Mouse (Mus musculus): Measurements from ENCODE around the gene Ppp1r14d. TPM values are rescaled to one million over a fixed set of nuclear protein-coding genes. Genes with fewer than 3 reads are reported as not detected.

Gene Ppp1r14d
- polyA plus RNA-seq, 1 experiment, result 0.13 TPM

DNA sequence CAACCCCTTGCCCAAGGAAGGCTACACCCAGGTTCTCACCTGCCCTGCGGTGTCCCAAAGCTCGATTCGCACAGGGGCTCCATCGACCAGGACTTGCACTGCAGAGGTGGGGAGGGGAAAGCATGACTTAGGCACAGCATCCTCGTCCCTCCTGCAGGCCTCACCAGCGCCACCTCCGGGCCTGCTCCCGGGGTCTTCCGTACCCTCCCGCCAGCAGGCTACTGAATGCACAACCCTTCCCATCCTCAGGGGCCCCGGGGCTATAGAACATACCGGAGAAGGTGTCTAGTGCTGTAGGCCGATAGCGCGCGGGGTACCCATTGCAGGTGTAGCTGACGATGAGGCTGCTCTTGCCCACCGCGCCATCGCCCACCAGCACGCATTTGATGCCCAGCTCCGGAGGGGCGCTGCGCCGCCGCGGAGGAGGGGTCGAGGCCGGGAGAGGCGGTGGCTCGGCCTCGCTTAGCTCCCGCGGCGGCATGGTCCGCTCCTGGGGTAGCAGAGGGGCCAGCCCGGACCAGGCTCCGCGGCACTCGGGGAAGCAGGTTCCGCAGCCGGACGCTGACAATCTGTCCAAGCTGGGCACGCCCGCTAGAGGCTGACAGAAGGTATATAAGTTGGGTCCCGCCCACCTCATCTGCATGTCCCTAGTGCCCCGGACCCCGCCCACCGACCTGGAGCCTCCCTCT is 41.1 kb upstream of the Ppp1r14d start, which contains the start of gene Rhov:
TSS of gene Rhov (minus strand) at position 630 of the 689 bp plus-strand sequence.
- TF ChIP-seq SRF (IDR thresholded peaks at IDR 0.05; ENCODE audit: control insufficient read depth, insufficient read length, low read depth), result no peak
- no peak for TF ChIP-seq CEBPB (IDR thresholded peaks at IDR 0.05; ENCODE audit: insufficient read depth, poor library complexity, severe bottlenecking)
- TF ChIP-seq MYOG (IDR thresholded peaks at IDR 0.05; ENCODE audit: control insufficient read depth in 1 of 3, insufficient read depth in 1 of 3, insufficient read length in 2 of 3, low read depth in 2 of 3), result no peak
- no peak for TF ChIP-seq MYOD1 (IDR thresholded peaks at IDR 0.05; ENCODE audit: control insufficient read depth in 1 of 3, insufficient read length in 2 of 3, low read depth in 2 of 3)
- Histone ChIP-seq H3K4me3 (no peak within 1 kb of the TSS), H3K36me3 (ENCODE audit: control insufficient read depth, insufficient read depth) (no peaks in the 10 kb centered on the region), H3K79me2 (ENCODE audit: control insufficient read depth, insufficient read depth) (no peaks in the 10 kb centered on the region), H3ac (ENCODE audit: control insufficient read depth, insufficient read length) (no peak within 1 kb of the TSS), H3K27me3 (ENCODE audit: control insufficient read depth, insufficient read depth, insufficient read length) (no peaks in the 10 kb centered on the region), H3K4me2 (ENCODE audit: low read depth) (peak within 1 kb of the TSS; percentile 81)

DNA sequence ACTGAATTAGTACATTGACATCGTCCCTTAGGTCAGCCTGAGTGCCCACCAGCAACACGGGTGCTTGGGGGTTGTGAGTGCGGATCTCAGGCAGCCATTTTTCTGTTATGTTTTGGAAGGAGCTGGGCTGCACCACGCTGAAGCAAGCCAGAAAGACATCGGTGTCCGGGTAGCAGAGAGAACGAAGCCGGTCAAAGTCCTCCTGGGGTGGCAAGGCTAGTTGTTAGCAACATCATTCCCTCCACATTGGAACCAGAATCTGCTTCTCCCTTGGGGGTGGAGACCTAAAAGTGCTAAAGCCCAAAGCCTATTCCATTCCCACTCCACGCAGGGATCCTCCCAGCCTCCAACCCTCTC is 40.6 kb upstream of the Ppp1r14d start:
- Histone ChIP-seq H3K36me3 (ENCODE audit: control insufficient read depth, insufficient read depth) (no peaks in the 10 kb centered on the region), H3K4me2 (ENCODE audit: low read depth) (peak overlapping the region; percentile 81), H3K27me3 (ENCODE audit: control insufficient read depth, insufficient read depth, insufficient read length) (no peaks in the 10 kb centered on the region), H3K79me2 (ENCODE audit: control insufficient read depth, insufficient read depth) (no peaks in the 10 kb centered on the region), H3K4me3 (no peak overlapping the region), H3ac (ENCODE audit: control insufficient read depth, insufficient read length) (no peak overlapping the region)
- TF ChIP-seq CEBPB (IDR thresholded peaks at IDR 0.05; ENCODE audit: insufficient read depth, poor library complexity, severe bottlenecking) (no peak), REST (IDR thresholded peaks at IDR 0.05; ENCODE audit: insufficient read depth, insufficient read length) (no peak), SRF (IDR thresholded peaks at IDR 0.05; ENCODE audit: control insufficient read depth, insufficient read length, low read depth) (no peak), POLR2A (IDR thresholded peaks at IDR 0.05; ENCODE audit: insufficient read length, low read depth) (no peak), E2F4 (IDR thresholded peaks at IDR 0.05; ENCODE audit: insufficient read depth) (no peak), TCF3 (IDR thresholded peaks at IDR 0.05; ENCODE audit: insufficient read length, low read depth) (no peak), POLR2AphosphoS2 (IDR thresholded peaks at IDR 0.05; ENCODE audit: insufficient read length, low read depth) (no peak), USF1 (IDR thresholded peaks at IDR 0.05; ENCODE audit: low read depth) (no peak), MYOD1 (IDR thresholded peaks at IDR 0.05; ENCODE audit: control insufficient read depth in 1 of 3, insufficient read length in 2 of 3, low read depth in 2 of 3) (no peak), TCF12 (IDR thresholded peaks at IDR 0.05; ENCODE audit: insufficient read depth, poor library complexity, severe bottlenecking) (no peak), MAX (IDR thresholded peaks at IDR 0.05; ENCODE audit: low read depth) (no peak), MYOG (IDR thresholded peaks at IDR 0.05; ENCODE audit: control insufficient read depth in 1 of 3, insufficient read depth in 1 of 3, insufficient read length in 2 of 3, low read depth in 2 of 3) (no peak)

DNA sequence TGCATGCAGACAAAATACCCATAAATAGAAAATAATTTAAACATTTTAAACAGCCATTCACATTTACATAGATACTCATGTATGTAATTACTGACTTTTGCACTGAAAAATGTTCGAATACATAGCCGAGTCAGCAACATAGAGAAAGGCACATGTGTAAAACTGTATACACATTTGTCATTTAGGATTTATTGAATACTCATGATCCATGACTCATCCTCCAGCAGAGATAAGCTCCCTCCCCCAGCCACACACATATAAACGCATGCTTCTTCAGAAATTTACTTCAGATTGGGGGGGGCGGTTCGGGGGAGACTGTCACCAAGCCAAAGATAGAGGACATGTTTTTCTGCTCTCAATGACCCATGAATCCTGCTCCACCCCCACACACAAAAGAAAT is 34.1 kb upstream of the Ppp1r14d start:
- TF ChIP-seq USF1 (IDR thresholded peaks at IDR 0.05; ENCODE audit: low read depth) (no peak), MYOG (IDR thresholded peaks at IDR 0.05; ENCODE audit: control insufficient read depth in 1 of 3, insufficient read depth in 1 of 3, insufficient read length in 2 of 3, low read depth in 2 of 3) (no peak), MAX (IDR thresholded peaks at IDR 0.05; ENCODE audit: low read depth) (no peak), POLR2A (IDR thresholded peaks at IDR 0.05; ENCODE audit: insufficient read length, low read depth) (no peak), SRF (IDR thresholded peaks at IDR 0.05; ENCODE audit: control insufficient read depth, insufficient read length, low read depth) (no peak), TCF3 (IDR thresholded peaks at IDR 0.05; ENCODE audit: insufficient read length, low read depth) (no peak), POLR2AphosphoS2 (IDR thresholded peaks at IDR 0.05; ENCODE audit: insufficient read length, low read depth) (no peak), TCF12 (IDR thresholded peaks at IDR 0.05; ENCODE audit: insufficient read depth, poor library complexity, severe bottlenecking) (no peak), CEBPB (IDR thresholded peaks at IDR 0.05; ENCODE audit: insufficient read depth, poor library complexity, severe bottlenecking) (no peak), MYOD1 (IDR thresholded peaks at IDR 0.05; ENCODE audit: control insufficient read depth in 1 of 3, insufficient read length in 2 of 3, low read depth in 2 of 3) (no peak), E2F4 (IDR thresholded peaks at IDR 0.05; ENCODE audit: insufficient read depth) (no peak), REST (IDR thresholded peaks at IDR 0.05; ENCODE audit: insufficient read depth, insufficient read length) (no peak)
- peak overlapping the region; percentile 87 for H3K4me2 ChIP-seq (ENCODE audit: low read depth)
- no peak overlapping the region for H3K4me3 ChIP-seq

DNA sequence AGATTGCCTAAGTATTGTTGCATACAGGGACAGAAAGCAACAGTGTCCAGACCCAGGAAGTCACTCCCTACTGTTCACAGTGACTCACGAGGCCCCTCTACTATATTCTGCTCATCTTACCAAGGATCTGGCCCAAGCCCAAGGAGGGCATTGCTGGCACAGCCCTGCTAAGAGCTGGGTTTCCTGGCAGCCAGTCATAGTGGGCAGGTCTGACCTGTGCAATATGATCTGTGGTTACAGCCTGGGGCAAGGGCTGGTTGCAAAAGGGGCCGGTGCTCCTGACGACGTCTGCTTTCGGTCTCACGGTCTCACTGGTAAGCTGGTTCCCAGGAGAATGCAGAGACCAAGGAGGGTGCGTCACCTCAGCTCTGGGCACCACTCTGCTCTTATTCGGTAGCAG is 33.3 kb upstream of the Ppp1r14d start:
- no peaks in the 10 kb centered on the region for H3K27me3 ChIP-seq (ENCODE audit: control insufficient read depth, insufficient read depth, insufficient read length)
- peak overlapping the region; percentile 87 for H3K4me2 ChIP-seq (ENCODE audit: low read depth)
- no peaks in the 10 kb centered on the region for H3K79me2 ChIP-seq (ENCODE audit: control insufficient read depth, insufficient read depth)
- H3K36me3 ChIP-seq (ENCODE audit: control insufficient read depth, insufficient read depth), result no peaks in the 10 kb centered on the region
- no peak overlapping the region for H3ac ChIP-seq (ENCODE audit: control insufficient read depth, insufficient read length)
- TF ChIP-seq REST (IDR thresholded peaks at IDR 0.05; ENCODE audit: insufficient read depth, insufficient read length) (no peak), E2F4 (IDR thresholded peaks at IDR 0.05; ENCODE audit: insufficient read depth) (no peak), CEBPB (IDR thresholded peaks at IDR 0.05; ENCODE audit: insufficient read depth, poor library complexity, severe bottlenecking) (0 out of 2 replicates have a peak, but pooled peaks have one; percentile 33), POLR2A (IDR thresholded peaks at IDR 0.05; ENCODE audit: insufficient read length, low read depth) (peak; percentile 27), TCF3 (IDR thresholded peaks at IDR 0.05; ENCODE audit: insufficient read length, low read depth) (no peak), MYOD1 (IDR thresholded peaks at IDR 0.05; ENCODE audit: control insufficient read depth in 1 of 3, insufficient read length in 2 of 3, low read depth in 2 of 3) (peak in 1 of 3 experiments; percentile 30), USF1 (IDR thresholded peaks at IDR 0.05; ENCODE audit: low read depth) (no peak)
- no peak overlapping the region for H3K4me3 ChIP-seq

More for the DNA sequence above, 34.1 kb upstream of the Ppp1r14d start:
- no peaks in the 10 kb centered on the region for H3K36me3 ChIP-seq (ENCODE audit: control insufficient read depth, insufficient read depth)
- H3K79me2 ChIP-seq (ENCODE audit: control insufficient read depth, insufficient read depth), result no peaks in the 10 kb centered on the region
- no peaks in the 10 kb centered on the region for H3K27me3 ChIP-seq (ENCODE audit: control insufficient read depth, insufficient read depth, insufficient read length)
- no peak overlapping the region for H3ac ChIP-seq (ENCODE audit: control insufficient read depth, insufficient read length)

DNA sequence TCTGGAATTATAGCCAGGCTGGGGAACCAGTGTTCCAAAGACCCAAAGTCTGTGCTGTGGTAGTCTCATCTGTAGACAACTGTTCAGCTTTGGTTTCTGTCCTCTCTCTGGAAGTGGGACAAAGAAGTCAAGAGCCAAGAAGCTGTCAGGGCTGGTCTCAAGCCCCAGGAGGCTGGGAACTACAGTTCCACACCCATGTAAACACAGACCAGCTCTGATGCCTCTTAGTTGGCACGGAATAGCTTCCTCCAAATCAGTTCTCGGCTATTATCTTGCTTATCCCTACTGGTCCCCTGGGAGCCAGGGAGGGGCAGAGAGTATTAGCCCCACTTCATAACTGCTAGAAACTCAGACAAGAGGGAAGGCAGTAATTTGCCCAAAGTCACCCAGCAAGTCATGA is 31.6 kb upstream of the Ppp1r14d start:
- Histone ChIP-seq H3K4me2 (ENCODE audit: low read depth) (peak overlapping the region; percentile 87), H3ac (ENCODE audit: control insufficient read depth, insufficient read length) (no peak overlapping the region)

More for the DNA sequence above, 31.6 kb upstream of the Ppp1r14d start:
- no peak for TF ChIP-seq CEBPB (IDR thresholded peaks at IDR 0.05; ENCODE audit: insufficient read depth, poor library complexity, severe bottlenecking)
- no peak for TF ChIP-seq MYOD1 (IDR thresholded peaks at IDR 0.05; ENCODE audit: control insufficient read depth in 1 of 3, insufficient read length in 2 of 3, low read depth in 2 of 3)
- TF ChIP-seq MAX (IDR thresholded peaks at IDR 0.05; ENCODE audit: low read depth), result no peak
- no peak for TF ChIP-seq USF1 (IDR thresholded peaks at IDR 0.05; ENCODE audit: low read depth)
- TF ChIP-seq SRF (IDR thresholded peaks at IDR 0.05; ENCODE audit: control insufficient read depth, insufficient read length, low read depth), result no peak
- TF ChIP-seq TCF12 (IDR thresholded peaks at IDR 0.05; ENCODE audit: insufficient read depth, poor library complexity, severe bottlenecking), result no peak
- no peak for TF ChIP-seq E2F4 (IDR thresholded peaks at IDR 0.05; ENCODE audit: insufficient read depth)
- TF ChIP-seq MYOG (IDR thresholded peaks at IDR 0.05; ENCODE audit: control insufficient read depth in 1 of 3, insufficient read depth in 1 of 3, insufficient read length in 2 of 3, low read depth in 2 of 3), result no peak
- no peak for TF ChIP-seq POLR2AphosphoS2 (IDR thresholded peaks at IDR 0.05; ENCODE audit: insufficient read length, low read depth)
- no peak for TF ChIP-seq REST (IDR thresholded peaks at IDR 0.05; ENCODE audit: insufficient read depth, insufficient read length)
- TF ChIP-seq TCF3 (IDR thresholded peaks at IDR 0.05; ENCODE audit: insufficient read length, low read depth), result no peak
- no peak for TF ChIP-seq POLR2A (IDR thresholded peaks at IDR 0.05; ENCODE audit: insufficient read length, low read depth)
- H3K4me3 ChIP-seq, result no peak overlapping the region
- H3K36me3 ChIP-seq (ENCODE audit: control insufficient read depth, insufficient read depth), result no peaks in the 10 kb centered on the region
- no peaks in the 10 kb centered on the region for H3K27me3 ChIP-seq (ENCODE audit: control insufficient read depth, insufficient read depth, insufficient read length)
- H3K79me2 ChIP-seq (ENCODE audit: control insufficient read depth, insufficient read depth), result no peaks in the 10 kb centered on the region
